Mouse (Mus musculus): Measurements from ENCODE around the gene Psmb11.

Gene Psmb11

DNA sequence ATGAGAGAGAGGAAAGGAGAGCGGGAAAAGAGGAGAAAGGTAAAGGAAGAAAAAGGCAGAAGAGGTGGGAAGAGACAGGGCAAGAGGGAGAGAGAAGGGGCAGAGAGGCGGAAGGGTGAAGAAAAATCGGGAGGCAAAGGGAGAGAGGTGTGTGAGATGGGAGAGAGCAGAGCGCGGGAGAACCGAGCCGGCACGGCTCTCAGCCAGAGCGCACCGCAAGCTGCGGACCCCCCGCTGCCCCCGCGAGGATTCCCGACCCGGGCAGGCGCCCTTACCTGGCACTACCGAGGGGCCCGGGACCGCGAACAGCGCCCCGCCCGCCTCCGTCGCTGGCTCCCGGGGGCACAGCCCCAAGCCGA lies 19.7 kb downstream of the Psmb11 start, which contains the start of gene Gm17606:
Gene Gm17606 (plus strand): TSS at position 7 of the 359 bp plus-strand sequence.
- no peak for DNase-seq (ENCODE audit: low spot score in 2 of 2)

DNA sequence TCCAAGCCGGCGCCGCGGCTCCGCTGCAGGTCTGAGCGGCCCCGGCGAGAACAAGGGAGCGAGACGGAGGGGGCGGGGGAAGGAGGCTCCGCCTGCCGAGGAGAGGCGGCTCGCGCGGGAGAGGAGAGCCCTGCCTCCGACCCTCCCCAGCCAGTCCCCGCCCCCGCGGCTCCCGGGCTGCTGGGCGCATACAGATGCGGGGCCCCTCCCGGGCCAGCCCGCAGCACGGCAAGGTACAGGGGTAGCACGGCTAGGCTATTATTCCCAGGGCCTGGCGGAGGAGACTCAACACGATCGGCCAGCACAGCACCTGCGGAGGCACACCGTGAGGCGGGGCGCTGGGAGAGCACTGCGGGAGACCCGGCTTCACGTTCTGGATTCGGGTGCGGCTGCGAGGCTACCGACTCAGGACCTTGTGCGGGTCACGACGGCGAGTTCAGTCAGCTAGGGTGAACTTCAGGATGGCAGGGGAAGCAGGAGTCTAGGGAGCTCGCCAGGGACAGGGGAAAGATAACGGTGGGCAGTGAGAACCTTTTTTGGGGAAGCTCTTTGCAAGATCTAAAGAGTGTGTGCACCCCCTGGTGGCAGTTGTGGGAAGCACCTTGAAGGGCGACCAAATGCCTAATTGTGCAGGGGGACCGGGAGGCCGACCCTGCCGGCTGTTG lies 20.2 kb downstream of the Psmb11 start, which contains the start of gene Cdh24:
Gene Cdh24 (minus strand): TSS at position 60 of the 665 bp plus-strand sequence.
- peak; percentile 76 to 80 for DNase-seq (ENCODE audit: low spot score in 2 of 2)

DNA sequence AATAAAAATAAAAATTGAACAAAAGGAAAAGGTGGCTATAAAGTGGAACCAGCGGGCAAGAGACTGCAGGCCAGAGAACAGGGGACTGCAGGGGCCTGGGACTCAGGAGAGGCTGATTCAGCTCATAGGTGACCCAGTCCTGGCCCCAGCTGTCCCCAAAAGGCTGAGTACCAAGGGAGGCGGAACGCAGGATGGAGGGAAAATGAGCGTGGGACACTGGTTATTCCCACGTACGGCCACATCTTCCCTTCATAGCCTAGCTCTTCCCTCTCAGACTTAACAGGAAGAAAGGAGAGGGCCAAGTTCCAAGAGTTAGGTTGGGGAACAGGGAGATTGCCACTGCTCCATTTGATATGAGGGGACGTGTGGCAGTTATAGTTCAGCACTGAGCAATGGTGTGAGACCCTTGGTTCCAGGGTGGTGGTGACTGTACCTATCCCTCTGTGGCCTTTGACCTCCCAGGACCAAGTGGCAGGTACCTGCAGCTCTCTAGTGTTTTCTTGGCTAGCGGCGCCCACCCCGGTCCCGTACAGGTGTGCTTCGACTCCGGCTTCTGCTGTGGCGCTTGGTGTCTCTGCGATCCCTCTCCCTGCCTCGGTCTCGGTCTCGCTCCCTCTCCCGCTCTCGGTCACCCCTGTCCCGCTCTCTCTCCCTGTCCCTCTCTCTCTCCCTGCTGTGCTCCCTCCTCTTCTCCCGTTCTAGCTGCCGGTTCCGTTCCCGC lies 21.2 kb downstream of the Psmb11 start:
- DNase-seq (ENCODE audit: low spot score in 2 of 2), result no peak

DNA sequence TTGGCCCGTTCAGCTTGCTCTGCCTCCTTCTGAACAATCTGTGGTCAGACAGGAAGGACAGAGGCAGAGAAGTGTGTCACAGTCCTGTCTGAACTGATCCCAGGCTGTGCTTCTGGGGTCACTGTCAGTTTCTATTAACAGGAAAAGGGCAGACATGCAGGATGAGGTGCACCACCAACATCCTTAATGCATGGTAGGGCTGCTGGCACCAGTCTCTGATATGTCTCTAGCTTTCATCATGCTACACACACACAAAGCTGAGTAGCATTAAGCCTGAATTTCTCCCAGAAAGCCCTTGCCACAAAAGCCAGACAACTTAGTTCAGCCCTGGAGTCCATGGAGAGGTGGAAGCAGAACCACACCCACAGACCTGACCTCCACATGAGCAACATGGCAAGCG lies 21.8 kb downstream of the Psmb11 start:
- DNase-seq (ENCODE audit: low spot score in 2 of 2), result no peak

DNA sequence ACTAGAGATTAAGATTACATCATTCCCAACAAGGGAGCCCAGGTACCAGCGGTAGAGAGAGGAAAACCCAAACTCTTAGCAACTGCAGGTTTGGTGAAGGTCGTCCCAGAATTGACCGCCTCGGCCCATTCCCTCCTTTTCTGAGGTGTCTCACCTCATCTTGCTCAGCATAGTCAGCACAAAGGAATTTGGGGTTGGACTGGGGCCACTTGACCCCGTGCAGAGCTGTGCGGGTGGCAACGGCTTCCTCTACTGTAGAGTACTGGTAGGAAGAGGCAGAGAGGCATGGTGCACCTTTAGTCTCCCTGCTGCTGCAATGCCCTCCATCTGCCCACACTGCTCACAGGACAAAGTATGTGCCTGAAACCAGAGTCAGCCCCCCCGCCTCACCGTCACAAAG lies 23.1 kb downstream of the Psmb11 start:
- no peak for DNase-seq (ENCODE audit: low spot score in 2 of 2)

DNA sequence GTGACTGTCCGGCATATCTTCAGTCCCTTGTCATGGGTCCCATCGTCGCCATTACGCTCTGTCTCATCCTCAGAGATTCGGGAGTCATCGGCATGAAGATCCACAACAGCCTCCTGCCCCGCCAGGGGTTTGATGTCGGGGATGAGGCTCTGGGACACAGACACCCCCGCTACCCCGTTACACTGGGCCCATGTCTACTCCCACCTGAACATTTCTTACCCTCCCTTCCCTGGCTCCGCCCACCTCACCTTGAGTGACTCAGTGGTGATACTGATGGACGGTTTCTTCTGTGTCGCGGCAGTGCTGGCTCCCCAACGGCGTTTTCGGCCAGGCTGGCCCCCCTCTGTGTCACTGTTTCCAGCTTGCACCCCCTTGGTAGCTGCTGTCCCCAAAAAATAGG lies 25.2 kb downstream of the Psmb11 start:
- DNase-seq (ENCODE audit: low spot score in 2 of 2), result no peak

DNA sequence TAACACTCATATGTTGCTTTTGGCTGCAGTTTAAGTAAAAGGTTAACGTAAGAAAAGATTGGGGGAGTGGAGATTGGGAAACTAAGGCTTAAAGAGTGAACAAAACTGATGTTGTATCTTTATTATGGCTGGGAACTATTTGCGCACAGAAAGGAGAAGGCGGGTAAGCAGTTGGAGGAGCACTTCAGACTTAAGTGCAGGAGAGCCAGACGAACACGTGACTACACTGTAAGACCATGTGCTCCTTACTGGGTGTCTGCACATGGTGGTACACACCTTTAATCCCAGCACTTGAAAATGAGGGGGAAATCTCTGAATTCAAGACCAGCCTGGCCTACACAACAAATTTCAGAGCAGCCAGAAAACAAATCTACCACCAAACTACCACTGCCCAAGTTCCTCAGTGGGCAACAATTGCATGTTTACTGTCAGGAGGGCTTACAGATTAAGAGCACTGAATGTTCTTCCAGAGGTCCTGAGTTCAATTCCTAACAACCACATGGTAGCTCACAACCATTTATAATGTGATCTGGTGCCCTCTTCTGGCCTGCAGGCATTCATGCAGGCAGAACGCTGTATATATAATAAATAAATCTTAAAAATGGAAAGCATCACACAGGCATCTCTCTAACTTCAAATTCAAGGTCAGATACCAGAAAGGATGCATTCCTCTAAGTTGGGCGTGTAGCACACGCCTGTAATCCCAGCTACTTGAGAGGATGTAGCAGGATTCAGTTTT lies 25.8 kb downstream of the Psmb11 start:
- DNase-seq (ENCODE audit: low spot score in 2 of 2), result no peak

DNA sequence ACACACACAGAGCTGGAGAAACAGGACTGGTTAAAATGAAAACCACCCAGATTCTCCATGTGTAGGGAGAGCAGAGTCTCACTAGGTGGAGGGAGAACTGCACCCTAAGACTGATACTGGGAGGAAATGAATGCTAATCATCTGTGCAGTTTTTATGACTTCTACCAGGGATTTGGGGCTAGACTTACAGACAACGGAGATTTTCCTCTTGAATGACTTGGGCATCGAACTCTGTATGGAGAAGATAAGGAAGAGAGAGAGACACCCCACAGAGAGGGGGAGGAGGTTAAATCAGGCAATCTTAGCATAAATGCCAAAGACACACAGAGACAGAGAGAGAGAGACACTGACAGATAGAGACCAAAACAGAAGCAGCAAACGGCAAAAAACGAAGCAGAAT lies 26.7 kb downstream of the Psmb11 start:
- DNase-seq (ENCODE audit: low spot score in 2 of 2), result no peak

DNA sequence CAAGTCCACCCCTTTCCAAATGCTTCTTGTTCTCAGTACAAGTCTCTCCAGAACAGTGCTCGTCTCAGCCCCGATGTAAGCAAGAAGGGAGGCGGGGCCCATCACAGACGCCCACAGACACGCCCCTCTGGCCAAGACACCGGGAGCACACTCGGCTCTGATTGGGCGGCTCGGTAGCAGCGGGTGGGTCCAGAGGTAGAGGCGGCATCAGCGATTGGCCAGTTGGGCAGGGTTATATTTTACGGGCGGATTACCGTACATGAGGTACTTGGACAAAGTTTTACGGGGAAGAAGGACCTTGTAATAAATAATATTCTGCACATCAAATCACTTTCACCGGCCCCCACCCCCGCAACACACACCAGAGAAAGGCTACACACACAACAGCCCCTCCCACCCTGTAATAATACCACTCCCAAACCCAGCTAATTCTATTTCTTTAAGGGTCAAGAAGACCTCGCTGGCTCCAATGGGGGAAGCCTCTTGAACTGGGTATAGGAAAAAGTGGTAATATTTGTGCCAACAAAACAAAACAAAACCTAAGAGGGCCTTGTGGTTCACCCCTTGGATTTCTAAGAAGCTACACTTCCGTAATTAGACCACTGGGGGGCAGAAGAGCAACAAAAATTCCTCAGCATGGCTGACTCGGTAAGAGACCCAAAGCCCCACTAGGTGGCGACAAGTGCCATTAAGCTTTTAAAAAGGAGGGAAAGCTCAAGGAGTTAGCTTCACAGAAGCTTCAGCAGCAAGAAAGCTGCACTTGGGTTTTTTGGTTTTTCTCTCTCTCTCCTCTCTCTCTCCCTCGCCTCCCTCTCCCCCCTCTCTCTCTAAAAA lies 29.6 kb downstream of the Psmb11 start:
- DNase-seq (ENCODE audit: low spot score in 2 of 2), result peak; percentile 52 to 84

DNA sequence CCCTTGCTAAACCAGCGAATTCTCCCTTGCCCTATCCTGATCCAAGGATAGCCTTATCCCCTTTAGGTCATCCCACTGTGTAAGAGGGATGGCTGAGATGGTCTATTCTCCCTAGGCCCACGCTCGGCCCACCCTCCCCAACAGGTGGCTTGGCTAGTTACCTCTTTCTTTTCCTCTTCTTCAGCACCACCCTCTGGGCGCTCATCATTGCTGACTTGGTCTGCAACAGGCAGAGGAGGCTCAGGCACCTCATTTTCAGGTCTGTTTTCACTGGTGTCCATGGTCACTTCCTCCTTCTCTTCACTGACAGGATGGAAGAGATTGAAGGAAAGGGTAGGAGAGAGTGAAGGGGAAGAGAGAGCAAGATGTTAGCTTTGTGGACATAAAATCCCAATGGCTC lies 30.3 kb downstream of the Psmb11 start:
- DNase-seq (ENCODE audit: low spot score in 2 of 2), result no peak

DNA sequence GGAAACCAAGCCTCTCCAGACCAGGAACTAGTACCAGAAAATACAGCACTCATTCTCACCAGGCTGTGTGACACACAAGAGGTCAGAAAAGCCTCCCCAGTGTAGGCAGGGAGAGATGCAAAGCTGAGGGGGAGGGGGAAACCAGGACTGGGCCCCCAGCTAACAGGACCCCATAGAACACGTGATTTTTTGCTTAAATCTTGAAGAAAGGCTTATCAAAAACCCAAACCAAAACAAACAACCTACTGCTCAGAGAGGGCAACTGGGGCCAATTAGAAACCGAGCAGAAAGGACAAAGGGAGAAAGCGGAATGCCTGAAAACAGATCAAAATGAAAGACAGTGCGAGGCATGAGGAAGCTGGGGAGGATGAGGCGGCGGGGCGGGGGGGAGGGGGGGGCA lies 31.6 kb downstream of the Psmb11 start:
- no peak for DNase-seq (ENCODE audit: low spot score in 2 of 2)

DNA sequence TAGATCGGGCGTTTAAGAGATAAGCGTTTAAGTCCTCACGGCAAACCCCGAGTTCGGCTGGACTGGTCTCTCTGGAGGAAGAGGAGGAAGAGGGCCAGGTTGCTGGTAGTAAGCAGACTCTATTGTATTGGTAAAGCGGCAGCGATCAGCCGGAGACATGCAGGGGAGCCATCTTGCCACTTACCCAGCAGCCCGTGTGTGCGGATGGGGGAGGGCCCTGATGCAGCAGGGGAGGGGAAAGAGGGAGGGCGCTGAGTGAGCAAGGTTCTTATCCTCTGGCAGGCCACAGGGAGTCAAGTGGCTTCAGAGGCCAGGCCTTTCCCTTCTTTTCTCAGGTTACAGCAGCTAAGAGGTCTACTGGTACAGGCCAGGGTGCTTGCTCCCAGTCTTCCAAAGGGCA lies 32.3 kb downstream of the Psmb11 start:
- DNase-seq (ENCODE audit: low spot score in 2 of 2), result peak; percentile 87 to 88

DNA sequence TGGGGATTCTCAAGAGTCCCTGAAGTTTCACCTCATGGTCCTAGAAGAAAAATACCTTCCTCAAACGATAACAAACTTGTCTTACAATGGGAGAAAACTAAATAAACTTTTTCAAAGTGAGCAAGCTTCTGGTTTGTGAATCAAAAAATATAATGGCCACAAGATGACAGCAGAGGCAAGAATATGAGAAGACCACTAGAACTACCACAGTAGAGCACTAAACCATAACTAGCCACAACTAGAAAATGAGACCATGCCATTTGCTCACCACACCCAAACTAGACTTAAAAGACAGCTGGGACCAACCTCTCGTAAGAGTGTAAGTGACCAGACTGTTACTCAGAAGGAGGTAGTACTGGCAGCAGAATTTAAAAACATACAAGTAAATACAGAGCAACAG lies 38.8 kb downstream of the Psmb11 start:
- no peak for DNase-seq (ENCODE audit: low spot score in 2 of 2)

DNA sequence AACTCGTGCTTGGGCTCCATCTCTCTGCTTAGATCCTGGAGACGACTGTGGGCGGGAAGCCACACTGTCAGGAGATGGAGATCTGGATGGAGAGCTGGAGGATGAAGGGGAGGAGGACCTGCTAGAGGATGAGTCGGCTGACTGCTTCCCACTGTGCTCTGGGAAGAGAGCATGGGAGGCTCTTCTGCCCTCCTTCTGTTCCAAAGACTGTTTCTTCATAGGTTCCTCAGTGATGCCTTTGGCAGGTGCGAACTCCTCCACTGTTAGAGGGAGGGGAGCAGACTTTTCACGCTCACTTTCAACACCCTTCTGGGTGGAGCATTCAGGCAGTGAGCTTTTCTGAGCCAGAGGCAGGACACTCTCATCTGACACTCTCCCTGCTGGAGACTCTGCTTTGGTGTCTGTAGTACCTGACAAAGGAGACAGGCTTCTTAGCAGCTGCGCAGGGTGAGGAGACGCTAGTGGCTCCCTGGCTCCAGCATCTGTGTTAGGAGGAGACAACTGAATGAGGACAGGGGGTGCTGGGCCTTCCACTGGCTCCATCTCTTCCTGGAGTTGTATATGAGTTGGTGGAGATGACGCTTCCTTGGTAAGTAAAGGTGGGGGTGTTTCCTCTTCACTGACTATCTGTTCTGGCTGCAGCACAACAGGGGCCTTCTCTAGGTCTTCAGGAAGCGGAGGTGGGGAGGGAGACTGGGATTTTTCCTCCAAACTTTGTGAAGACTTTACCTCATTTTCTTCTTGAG lies 43.4 kb downstream of the Psmb11 start:
- DNase-seq (ENCODE audit: low spot score in 2 of 2), result no peak

DNA sequence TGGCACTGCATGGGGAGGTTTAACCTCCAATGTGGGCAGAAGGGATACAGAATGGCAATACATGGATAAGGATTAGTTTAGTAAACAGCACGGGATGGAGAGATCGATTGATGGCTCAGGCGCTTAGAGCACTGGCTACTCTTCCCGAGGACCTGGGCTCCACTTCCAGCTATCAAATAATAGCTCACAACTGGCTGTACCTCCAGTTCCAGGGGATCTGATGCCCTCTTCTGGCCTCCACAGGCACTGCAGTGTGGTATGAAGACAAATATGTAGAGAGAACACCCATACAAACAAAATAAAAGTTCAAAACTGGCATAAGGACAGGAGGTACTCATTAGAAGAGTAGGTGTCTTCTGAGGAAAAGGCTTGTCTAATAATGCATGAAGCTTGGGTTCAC lies 48.1 kb downstream of the Psmb11 start:
- peak in 1 of 2 experiments; percentile 45 for DNase-seq (ENCODE audit: low spot score in 2 of 2)

DNA sequence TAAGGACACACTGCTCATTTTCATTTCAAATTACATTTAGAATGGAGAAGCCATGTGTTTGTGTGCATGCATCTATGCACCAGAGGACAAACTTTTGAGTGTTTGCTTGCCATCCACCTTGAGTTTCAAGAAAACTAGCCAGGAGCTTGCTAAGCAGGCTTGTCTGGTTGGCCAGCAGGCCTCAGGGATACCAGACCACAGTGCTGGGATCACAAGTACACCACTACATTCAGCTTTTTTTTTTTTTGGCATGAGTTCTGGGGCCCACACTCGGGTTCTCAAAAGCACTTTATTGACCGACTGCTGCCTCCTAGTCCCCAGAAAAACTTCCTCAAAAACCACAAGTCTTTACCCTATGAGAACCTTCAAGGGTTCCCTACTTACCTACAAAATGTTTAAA lies 53.1 kb downstream of the Psmb11 start:
- no peak for DNase-seq (ENCODE audit: low spot score in 2 of 2)

DNA sequence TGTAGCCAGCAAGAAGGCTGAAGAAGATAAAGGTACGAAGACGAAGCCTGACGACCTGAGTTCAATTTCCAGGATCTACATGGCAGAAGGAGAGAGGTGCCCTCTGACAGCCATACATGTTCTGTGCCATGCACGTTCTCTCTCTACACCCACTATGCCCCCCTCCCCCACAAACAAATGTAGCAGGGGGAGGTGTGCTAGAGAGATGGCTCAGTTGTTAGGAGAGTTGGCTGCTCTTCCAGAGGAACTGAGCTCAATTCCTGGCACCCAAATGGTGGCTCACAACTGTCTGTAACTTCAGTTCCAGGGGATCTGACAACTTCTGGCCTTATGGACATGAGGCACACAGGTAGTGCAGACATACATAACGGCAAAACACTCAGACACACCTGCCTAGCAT lies 55.1 kb downstream of the Psmb11 start:
- no peak for DNase-seq (ENCODE audit: low spot score in 2 of 2)

DNA sequence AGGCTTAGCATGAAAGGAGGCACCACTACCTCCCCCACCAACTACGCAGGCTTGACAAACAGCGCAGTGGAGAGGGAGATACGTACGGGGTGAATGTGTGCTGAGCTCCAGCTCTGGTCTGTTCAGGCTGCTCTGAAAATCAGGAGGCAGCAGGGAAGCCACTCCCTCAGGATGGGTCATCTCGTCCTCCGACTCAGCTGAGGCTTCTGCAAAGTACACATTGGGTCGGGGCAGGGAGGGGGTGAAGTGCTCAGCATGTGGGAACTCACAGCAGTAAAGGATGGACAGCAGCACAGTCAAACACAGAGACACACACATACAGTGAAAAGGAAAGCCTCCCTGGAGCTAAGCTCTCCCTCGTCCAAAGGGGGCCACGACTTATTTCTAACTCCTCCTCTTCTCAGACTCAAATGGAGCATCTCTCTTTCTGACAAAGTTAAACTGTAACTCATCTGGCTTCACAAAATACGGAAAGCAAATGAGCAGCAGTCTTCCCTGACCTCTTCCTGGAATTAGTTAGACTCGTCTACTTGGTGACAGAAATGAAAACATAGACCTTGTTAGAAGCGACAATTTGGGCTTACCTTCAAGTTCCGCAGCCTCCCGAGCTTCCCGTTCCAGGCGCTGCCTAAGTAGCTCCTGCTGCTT lies 57.5 kb downstream of the Psmb11 start:
- no peak for DNase-seq (ENCODE audit: low spot score in 2 of 2)
